Mouse (Mus musculus) erythroblast, embryonic 14.5 days (primary cell): ENCODE data around the gene Samd11. TPM values are rescaled to one million over a fixed set of nuclear protein-coding genes. Genes with fewer than 3 reads are reported as not detected.
A peak's percentile ranks its signal among the peaks of the same experiment; 100 is the strongest.

ENCODE experiments used
- H3K27me3 ChIP-seq: 2 replicates; pipeline ENCODE4 v1.6.1; 2012; ENCODE audit warnings: inconsistent platforms; ENCODE audit not compliant: control insufficient read depth
- H3K36me3 ChIP-seq: 2 replicates; pipeline ENCODE4 v1.6.1; 2012; ENCODE audit warnings: mild to moderate bottlenecking, inconsistent platforms; ENCODE audit not compliant: control insufficient read depth
- H3K4me1 ChIP-seq: 2 replicates; pipeline ENCODE4 v1.6.1; 2012; ENCODE audit warnings: inconsistent platforms; ENCODE audit not compliant: control insufficient read depth
- H3K4me3 ChIP-seq: replicated peaks from 2 replicates; pipeline ENCODE3; 2012; ENCODE audit warnings: moderate library complexity, mild to moderate bottlenecking, inconsistent platforms
- H3K9me3 ChIP-seq: 2 replicates; pipeline ENCODE4 v1.6.1; 2012; ENCODE audit warnings: low read length, inconsistent platforms, mixed read lengths; ENCODE audit not compliant: control insufficient read depth
- GATA1 ChIP-seq: IDR thresholded peaks from 2 replicates; pipeline ENCODE4 v1.6.1; 2012; ENCODE audit warnings: low read length, inconsistent platforms, mixed read lengths
- TAL1 ChIP-seq: IDR thresholded peaks from 3 replicates; pipeline ENCODE4 v1.6.1; 2012; ENCODE audit warnings: low read length, inconsistent platforms, mixed read lengths
- polyA plus RNA-seq: library from polyadenylated mRNA; stranded (reverse); fragments of >175 nt; gene quantifications from 2 replicates; pipeline ENCODE4 v1.2.3, GENCODE M21; 2012

Samd11 gene
- polyA plus RNA-seq, result 72.2 and 81.7 TPM in 2 replicates

- Histone ChIP-seq H3K36me3 (peaks cover 29% of the 10 kb centered on the region), H3K4me1 (peaks cover 47% of the 10 kb centered on the region), H3K4me3 (peak within 1 kb of the TSS; percentile 86), H3K27me3 (peaks cover 17% of the 10 kb centered on the region), H3K9me3 (no peaks in the 10 kb centered on the region)
- no peak for TF ChIP-seq GATA1
Measured at GRCm38 (mm10) chr4:156255078-156255839, at the start of gene Samd11. TSS of gene Samd11 (minus strand) at chr4:156255657.

GRCm38 (mm10) chr4:156254361-156255077, 938 bp downstream of the Samd11 start:
- H3K36me3 ChIP-seq, result peaks cover 36% of the 10 kb centered on the region
- peak overlapping the region; percentile 86 for H3K4me3 ChIP-seq
- peaks cover 17% of the 10 kb centered on the region for H3K27me3 ChIP-seq
- peak; percentile 38; the same call in 1 of the 2 replicates for TF ChIP-seq GATA1
- TF ChIP-seq TAL1, result no peak
- H3K4me1 ChIP-seq, result peaks cover 54% of the 10 kb centered on the region
- H3K9me3 ChIP-seq, result no peaks in the 10 kb centered on the region

GRCm38 (mm10) chr4:156253043-156253442, 2.4 kb downstream of the Samd11 start:
- Histone ChIP-seq H3K9me3 (no peaks in the 10 kb centered on the region), H3K4me3 (peak overlapping the region; percentile 65), H3K36me3 (peaks cover 51% of the 10 kb centered on the region), H3K4me1 (peaks cover 69% of the 10 kb centered on the region), H3K27me3 (peaks cover 17% of the 10 kb centered on the region)
- TF ChIP-seq TAL1 (peak; percentile 64), GATA1 (peak; percentile 85)

- peak overlapping the region; percentile 65 for H3K4me3 ChIP-seq
Measured at GRCm38 (mm10) chr4:156252619-156253018, 2.8 kb downstream of the Samd11 start.

GRCm38 (mm10) chr4:156252140-156252539, 3.3 kb downstream of the Samd11 start:
- Histone ChIP-seq H3K4me1 (peaks cover 74% of the 10 kb centered on the region), H3K27me3 (peaks cover 17% of the 10 kb centered on the region), H3K4me3 (peak overlapping the region; percentile 65), H3K36me3 (peaks cover 60% of the 10 kb centered on the region), H3K9me3 (no peaks in the 10 kb centered on the region)
- TF ChIP-seq TAL1 (no peak), GATA1 (no peak)

More at GRCm38 (mm10) chr4:156252619-156253018, 2.8 kb downstream of the Samd11 start:
- H3K27me3 ChIP-seq, result peaks cover 17% of the 10 kb centered on the region
- H3K9me3 ChIP-seq, result no peaks in the 10 kb centered on the region
- TF ChIP-seq TAL1 (no peak), GATA1 (no peak)
- H3K36me3 ChIP-seq, result peaks cover 55% of the 10 kb centered on the region
- H3K4me1 ChIP-seq, result peaks cover 72% of the 10 kb centered on the region

GRCm38 (mm10) chr4:156251081-156251480, 4.4 kb downstream of the Samd11 start:
- H3K9me3 ChIP-seq, result no peaks in the 10 kb centered on the region
- peaks cover 17% of the 10 kb centered on the region for H3K27me3 ChIP-seq
- TF ChIP-seq TAL1 (no peak), GATA1 (no peak)
- H3K36me3 ChIP-seq, result peaks cover 70% of the 10 kb centered on the region
- peaks cover 83% of the 10 kb centered on the region for H3K4me1 ChIP-seq
- H3K4me3 ChIP-seq, result peak overlapping the region; percentile 65

- Histone ChIP-seq H3K4me3 (no peak overlapping the region), H3K36me3 (peaks cover 85% of the 10 kb centered on the region), H3K9me3 (no peaks in the 10 kb centered on the region), H3K4me1 (peaks cover 75% of the 10 kb centered on the region), H3K27me3 (peaks cover 4% of the 10 kb centered on the region)
- TF ChIP-seq GATA1, result no peak
- no peak for TF ChIP-seq TAL1
Measured at GRCm38 (mm10) chr4:156249567-156249966, 5.9 kb downstream of the Samd11 start.

GRCm38 (mm10) chr4:156236651-156237447, 18.6 kb downstream of the Samd11 start:
- Histone ChIP-seq H3K27me3 (no peaks in the 10 kb centered on the region), H3K36me3 (peaks cover 70% of the 10 kb centered on the region)

More at GRCm38 (mm10) chr4:156236651-156237447, 18.6 kb downstream of the Samd11 start:
- Histone ChIP-seq H3K4me3 (peak overlapping the region; percentile 82), H3K9me3 (no peaks in the 10 kb centered on the region), H3K4me1 (peaks cover 70% of the 10 kb centered on the region)
- no peak for TF ChIP-seq GATA1
- TF ChIP-seq TAL1, result no peak
